Mouse (Mus musculus): ENCODE results near the gene Sema5b.

DNA sequence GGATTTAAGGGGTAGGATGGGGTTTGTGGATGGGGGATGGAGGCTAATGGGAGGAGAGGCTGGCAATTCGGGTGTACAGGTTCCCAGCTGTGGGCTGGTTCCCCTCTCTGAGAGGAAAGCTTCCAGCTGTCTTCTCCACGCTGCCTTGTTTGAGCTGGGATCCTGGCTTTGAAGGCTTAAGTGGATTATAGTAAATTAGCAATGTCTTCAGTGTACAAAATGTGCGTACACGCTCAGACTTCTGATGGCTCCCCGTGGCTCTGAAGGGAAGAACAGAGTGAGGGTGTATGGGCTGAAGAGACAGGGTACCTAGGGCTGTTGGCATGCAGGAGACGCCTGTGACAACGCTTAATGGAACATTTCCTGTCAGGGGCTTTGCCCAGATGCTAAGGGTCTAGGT, 83.0 kb downstream of the Sema5b start:
- TF ChIP-seq POLR2A (IDR thresholded peaks at IDR 0.05; ENCODE audit: borderline replicate concordance, control insufficient read depth, low read depth, low read length), result no peak
- TF ChIP-seq CTCF (IDR thresholded peaks at IDR 0.05; ENCODE audit: control insufficient read depth, insufficient read depth, low read length), result no peak
